Mouse (Mus musculus): ENCODE results near the gene Gtpbp4. TPM values are rescaled to one million over a fixed set of nuclear protein-coding genes. Genes with fewer than 3 reads are reported as not detected.
A peak's percentile ranks its signal among the peaks of the same experiment; 100 is the strongest.
"Not testable (repeated sequence)": the region's sequence is repeated elsewhere in the genome, so short reads cannot be mapped to it uniquely, and the experiment has no call there.

Gene Gtpbp4
- polyA plus RNA-seq, 1 experiment from 2014 or later, result 48.4 TPM

DNA sequence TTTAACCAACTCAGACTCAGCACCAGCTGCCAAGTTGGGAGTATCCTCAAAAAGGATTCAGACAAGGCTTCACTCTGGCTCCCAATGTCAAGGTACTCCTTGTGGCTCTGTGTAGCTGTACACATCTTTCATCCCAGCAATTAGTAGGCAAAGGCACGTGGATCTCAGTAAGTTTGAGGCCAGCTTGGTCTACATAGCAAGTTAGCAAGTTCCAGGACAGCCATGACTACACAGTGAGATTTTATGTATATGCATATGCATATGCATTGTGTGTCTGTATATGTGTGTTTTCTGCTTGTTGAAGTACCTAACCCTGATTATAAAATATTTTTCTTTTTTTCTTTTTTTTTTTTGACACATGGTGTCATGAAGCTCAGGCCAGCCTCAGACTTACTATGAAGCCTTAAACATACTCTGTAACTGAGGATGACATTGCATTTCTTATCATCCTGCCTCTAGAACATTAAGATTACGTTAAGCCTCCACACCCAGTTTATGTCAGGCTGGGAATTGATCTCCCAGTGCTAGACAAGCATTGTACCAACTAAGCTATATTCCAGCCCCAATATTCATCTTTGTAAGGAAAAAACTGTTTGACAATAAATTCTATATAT lies 23.2 kb upstream of the Gtpbp4 start:
- no peak overlapping the region for H3K27ac ChIP-seq (replicated peaks)
- peaks cover 10% of the 10 kb centered on the region for H3K4me1 ChIP-seq
- H3K27me3 ChIP-seq (replicated peaks), result no peaks in the 10 kb centered on the region
- no peaks in the 10 kb centered on the region for H3K36me3 ChIP-seq
- no peak overlapping the region for H3K4me3 ChIP-seq
- ATAC-seq (ENCODE audit: extremely low read depth, insufficient number of reproducible peaks, low FRiP score, low TSS enrichment), result no peak
- no peak overlapping the region for H3K4me2 ChIP-seq
- 0 out of 2 replicates have a peak, but pooled peaks cover 3% of the 10 kb centered on the region for H3K9me3 ChIP-seq
- 59% methylated on average over 2 of the region's 2 CpGs for WGBS
- H3K9ac ChIP-seq, result no peak overlapping the region

DNA sequence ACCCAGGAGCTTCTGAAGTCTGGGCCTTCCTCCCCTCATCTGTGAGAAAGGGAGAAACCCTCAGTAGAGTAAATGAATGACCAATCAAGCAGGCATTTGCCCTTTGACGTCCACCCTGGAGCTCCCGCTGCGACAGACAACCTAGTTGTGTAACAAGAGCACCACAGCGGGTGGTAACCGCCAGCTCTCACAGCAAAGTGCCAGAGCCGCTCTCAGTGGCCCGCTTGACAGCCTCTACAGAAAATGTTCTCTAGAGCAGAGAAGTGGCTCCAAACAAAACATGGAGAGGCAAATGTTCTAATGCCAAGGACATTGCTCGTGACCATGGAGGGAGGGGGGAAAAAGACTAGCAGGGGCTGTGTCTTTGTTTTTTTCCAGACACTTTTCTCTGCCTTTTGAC lies 21.3 kb upstream of the Gtpbp4 start:
- H3K27ac ChIP-seq (replicated peaks), result no peak overlapping the region
- ATAC-seq (ENCODE audit: extremely low read depth, insufficient number of reproducible peaks, low FRiP score, low TSS enrichment), result no peak
- H3K36me3 ChIP-seq, result no peaks in the 10 kb centered on the region
- H3K4me3 ChIP-seq, result no peak overlapping the region
- 0 out of 2 replicates have a peak, but pooled peaks cover 3% of the 10 kb centered on the region for H3K9me3 ChIP-seq
- H3K4me1 ChIP-seq, result peaks cover 10% of the 10 kb centered on the region
- no peak overlapping the region for H3K4me2 ChIP-seq
- H3K27me3 ChIP-seq (replicated peaks), result no peaks in the 10 kb centered on the region
- H3K9ac ChIP-seq, result no peak overlapping the region
- WGBS, result 16% methylated on average over 8 of the region's 8 CpGs

DNA sequence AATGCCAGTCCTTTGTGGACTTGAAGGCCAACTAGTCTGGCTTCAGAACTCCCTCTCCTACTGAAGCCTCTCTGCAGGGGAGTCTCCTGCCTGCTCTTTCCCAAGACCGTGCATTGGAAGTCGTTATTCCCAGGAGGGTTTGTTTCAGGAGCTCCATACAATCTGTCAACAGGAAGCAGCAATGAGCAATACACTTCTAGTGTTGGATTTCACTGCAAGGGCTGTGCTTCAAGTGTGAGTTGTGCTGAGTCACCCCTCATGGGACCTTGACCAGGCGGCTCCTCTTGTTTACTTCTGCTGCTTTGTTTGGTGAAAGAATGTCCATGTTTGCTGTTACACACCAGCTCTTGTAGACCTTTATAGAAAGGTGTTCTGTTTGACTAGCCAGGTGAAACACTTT lies 18.5 kb upstream of the Gtpbp4 start:
- Histone ChIP-seq H3K27me3 (replicated peaks) (no peaks in the 10 kb centered on the region), H3K36me3 (no peaks in the 10 kb centered on the region), H3K4me2 (no peak overlapping the region), H3K9me3 (0 out of 2 replicates have a peak, but pooled peaks cover 3% of the 10 kb centered on the region), H3K27ac (replicated peaks) (peak overlapping the region; percentile 49; the same call in 1 of the 2 replicates), H3K9ac (no peak overlapping the region), H3K4me1 (no peaks in the 10 kb centered on the region), H3K4me3 (no peak overlapping the region)
- peak; percentile 72 for ATAC-seq (ENCODE audit: extremely low read depth, insufficient number of reproducible peaks, low FRiP score, low TSS enrichment)
- 20% methylated on average over 3 of the region's 3 CpGs for WGBS

DNA sequence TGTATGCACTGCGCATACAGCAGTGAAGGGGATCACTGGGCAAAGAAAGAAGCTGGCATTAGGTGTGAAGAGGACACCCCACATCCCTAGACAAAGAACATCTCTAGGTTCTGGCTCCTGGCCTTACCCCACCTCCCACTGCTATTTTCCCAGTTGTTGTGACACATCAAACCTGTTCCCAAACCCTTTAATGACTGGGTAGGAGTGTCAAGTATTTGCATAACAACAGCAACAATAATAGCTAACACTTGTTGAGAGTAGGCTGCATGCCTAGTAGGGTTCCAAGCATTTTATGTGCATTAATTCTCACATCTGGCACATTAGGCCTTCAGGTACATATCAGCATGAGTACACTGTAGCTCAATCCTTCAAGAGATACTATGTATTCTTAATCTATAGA lies 17.6 kb upstream of the Gtpbp4 start:
- no peak overlapping the region for H3K27ac ChIP-seq (replicated peaks)
- H3K9ac ChIP-seq, result no peak overlapping the region
- no peaks in the 10 kb centered on the region for H3K4me1 ChIP-seq
- no peaks in the 10 kb centered on the region for H3K36me3 ChIP-seq
- H3K4me3 ChIP-seq, result no peak overlapping the region
- ATAC-seq (ENCODE audit: extremely low read depth, insufficient number of reproducible peaks, low FRiP score, low TSS enrichment), result no peak
- no peak overlapping the region for H3K4me2 ChIP-seq
- H3K9me3 ChIP-seq, result 0 out of 2 replicates have a peak, but pooled peaks cover 3% of the 10 kb centered on the region
- whole genome bisulfite sequencing, result 79% methylated on average over 1 of the region's 1 CpGs
- no peaks in the 10 kb centered on the region for H3K27me3 ChIP-seq (replicated peaks)

DNA sequence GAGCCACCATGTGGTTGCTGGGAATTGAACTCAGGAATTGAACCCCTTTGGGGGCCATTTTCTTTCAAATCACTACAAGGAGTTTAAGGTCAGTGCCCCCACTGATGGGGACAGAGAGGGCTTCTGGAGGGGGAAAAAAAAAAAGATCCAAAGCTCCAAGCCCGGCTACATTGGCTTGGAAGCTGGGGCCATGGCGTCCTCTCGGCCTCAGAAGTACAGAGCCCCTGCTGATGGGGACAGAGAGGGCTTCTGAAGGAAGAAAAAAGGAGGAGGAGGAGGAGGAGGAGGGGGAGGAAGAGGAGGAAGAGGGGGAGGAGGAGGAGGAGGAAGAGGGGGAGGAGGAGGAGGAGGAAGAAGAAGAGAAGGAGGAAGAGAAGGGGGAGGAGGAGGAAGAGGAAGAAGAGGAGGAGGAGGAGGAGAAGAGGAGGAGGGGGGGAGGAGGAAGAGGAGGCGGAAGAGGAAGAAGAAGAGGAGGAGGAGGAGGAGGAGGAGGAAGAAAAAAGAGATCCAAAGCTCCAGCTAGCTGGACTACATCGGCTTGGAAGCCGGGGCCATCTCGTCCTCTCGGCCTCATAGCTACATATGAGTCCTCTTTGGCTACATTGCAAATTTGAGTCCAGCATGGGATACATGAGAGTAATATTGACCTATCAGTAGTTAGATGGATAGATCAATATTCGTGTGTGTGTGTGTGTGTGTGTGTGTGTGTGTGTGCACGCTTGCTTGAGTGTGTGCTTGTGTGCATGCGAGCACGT lies 15.9 kb upstream of the Gtpbp4 start:
- Histone ChIP-seq H3K9ac (no peak overlapping the region), H3K4me2 (no peak overlapping the region), H3K9me3 (0 out of 2 replicates have a peak, but pooled peaks cover 3% of the 10 kb centered on the region), H3K4me1 (no peaks in the 10 kb centered on the region), H3K36me3 (no peaks in the 10 kb centered on the region), H3K27me3 (replicated peaks) (no peaks in the 10 kb centered on the region), H3K27ac (replicated peaks) (no peak overlapping the region), H3K4me3 (no peak overlapping the region)
- WGBS, result 42% methylated on average over 12 of the region's 12 CpGs
- ATAC-seq (ENCODE audit: extremely low read depth, insufficient number of reproducible peaks, low FRiP score, low TSS enrichment), result no peak

DNA sequence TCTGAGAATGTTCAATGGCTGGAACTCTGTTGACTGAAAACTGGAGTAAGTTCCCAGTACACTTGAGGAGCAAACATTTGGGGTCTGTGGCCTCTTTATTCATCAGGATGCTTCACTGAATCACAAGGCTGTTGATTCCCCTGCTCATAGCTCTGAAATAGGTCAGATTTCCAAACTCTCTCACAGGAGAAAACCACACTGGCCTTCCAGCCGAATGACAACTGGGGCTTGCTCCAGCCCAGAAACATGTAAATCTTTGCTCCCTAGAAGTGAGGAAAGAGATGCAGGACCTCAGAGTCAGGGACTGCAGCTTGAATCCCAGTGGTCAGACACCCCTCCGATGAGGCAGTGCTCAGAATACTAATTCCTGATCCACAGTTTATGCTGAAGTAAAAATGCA lies 7.4 kb upstream of the Gtpbp4 start:
- H3K27me3 ChIP-seq (replicated peaks), result no peaks in the 10 kb centered on the region
- H3K4me1 ChIP-seq, result no peaks in the 10 kb centered on the region
- no peak overlapping the region for H3K27ac ChIP-seq (replicated peaks)
- ATAC-seq (ENCODE audit: extremely low read depth, insufficient number of reproducible peaks, low FRiP score, low TSS enrichment), result no peak
- H3K4me3 ChIP-seq, result no peak overlapping the region
- no peaks in the 10 kb centered on the region for H3K9me3 ChIP-seq
- H3K36me3 ChIP-seq, result no peaks in the 10 kb centered on the region
- H3K4me2 ChIP-seq, result no peak overlapping the region
- whole genome bisulfite sequencing, result 54% methylated on average over 2 of the region's 2 CpGs
- H3K9ac ChIP-seq, result no peak overlapping the region

DNA sequence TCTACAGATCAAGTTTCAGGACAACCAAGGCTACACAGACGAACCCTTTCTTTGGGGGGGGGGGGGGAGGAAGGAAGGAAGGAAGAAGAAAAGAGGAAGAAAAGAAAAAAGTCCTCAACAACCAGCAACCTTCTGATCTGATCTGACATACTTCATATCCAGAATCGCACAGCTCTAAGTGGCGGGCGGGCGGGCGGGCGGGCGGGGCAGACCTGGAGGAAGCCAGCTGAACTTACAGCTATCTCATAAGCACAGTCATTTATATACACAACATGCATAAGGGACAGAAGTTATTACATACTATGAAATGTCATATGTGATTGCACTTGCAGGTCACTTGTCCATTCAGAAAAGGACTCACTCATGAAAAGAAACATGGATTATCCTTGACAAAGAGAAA lies 3.6 kb upstream of the Gtpbp4 start:
- no peak overlapping the region for H3K4me2 ChIP-seq
- H3K9ac ChIP-seq, result no peak overlapping the region
- H3K4me1 ChIP-seq, result peaks cover 15% of the 10 kb centered on the region
- 64% methylated on average over 8 of the region's 8 CpGs for WGBS
- ATAC-seq (ENCODE audit: extremely low read depth, insufficient number of reproducible peaks, low FRiP score, low TSS enrichment), result no peak
- no peaks in the 10 kb centered on the region for H3K36me3 ChIP-seq
- H3K27me3 ChIP-seq (replicated peaks), result no peaks in the 10 kb centered on the region
- H3K27ac ChIP-seq (replicated peaks), result no peak overlapping the region
- no peak overlapping the region for H3K4me3 ChIP-seq
- H3K9me3 ChIP-seq, result no peaks in the 10 kb centered on the region

DNA sequence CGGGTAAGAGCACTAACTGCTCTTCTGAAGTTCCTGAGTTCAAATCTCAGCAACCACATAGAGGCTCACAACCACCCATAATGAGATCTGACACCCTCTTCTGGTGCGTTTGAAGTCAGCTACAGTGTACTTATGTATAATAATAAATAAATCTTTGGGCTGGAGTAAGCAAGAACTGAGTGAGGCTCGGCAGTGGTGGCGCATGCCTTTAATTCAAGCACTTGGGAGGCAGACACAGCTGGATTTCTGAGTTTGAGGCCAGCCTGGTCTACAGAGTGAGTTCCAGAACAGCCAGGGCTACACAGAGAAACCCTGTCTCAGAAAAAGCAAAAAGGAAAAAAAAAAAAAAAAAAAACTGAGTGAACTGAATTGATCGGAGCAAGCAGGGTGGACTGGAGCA lies 1.3 kb upstream of the Gtpbp4 start:
- H3K4me3 ChIP-seq; H3K27ac ChIP-seq (replicated peaks); H3K9me3 ChIP-seq; H3K36me3 ChIP-seq; ATAC-seq (ENCODE audit: extremely low read depth, insufficient number of reproducible peaks, low FRiP score, low TSS enrichment); H3K9ac ChIP-seq; H3K4me2 ChIP-seq; H3K27me3 ChIP-seq (replicated peaks): not testable (repeated sequence)
- whole genome bisulfite sequencing, result 81% methylated on average over 5 of the region's 5 CpGs
- H3K4me1 ChIP-seq, result peaks cover 17% of the 10 kb centered on the region

DNA sequence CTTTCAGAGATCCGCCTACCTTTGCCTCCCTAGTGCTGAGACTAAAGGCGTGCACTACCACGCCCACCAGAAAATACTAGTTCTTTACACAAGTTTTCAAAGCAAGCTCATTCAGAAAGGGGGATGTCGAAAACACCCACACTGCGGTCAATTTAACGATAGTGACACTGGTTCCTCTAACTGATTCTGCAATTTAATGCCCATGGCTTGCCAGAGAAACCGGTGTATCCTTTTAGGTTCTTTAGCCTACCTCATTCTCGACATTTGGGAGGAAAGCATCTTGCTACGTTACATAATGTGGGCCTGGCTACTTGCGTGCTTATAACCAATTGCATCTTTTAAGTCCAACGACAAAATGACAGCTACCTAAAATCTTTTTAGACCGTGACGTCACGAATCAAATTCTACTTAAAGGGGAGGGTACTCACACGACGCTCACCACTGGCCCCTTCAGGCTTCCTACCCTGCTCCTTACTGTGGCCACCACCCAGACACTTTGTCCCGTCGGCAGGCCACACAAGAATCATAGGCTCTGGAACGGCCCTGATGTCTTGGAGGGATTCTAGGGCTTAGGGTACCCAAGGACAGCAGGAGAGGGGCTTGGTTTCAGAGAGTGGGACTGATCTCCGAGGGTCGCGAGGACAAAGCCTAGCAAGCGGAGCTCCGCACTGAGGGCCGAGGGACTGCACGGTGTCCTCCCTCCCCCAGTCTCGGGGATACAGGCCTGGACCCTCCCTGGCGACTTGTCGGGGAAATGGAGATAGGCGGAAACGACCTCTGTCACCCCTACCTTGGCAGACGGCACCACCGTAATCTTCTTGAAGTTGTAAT lies 509 bp downstream of the Gtpbp4 start:
- Histone ChIP-seq H3K27me3 (replicated peaks) (no peaks in the 10 kb centered on the region), H3K36me3 (peaks cover 20% of the 10 kb centered on the region), H3K4me2 (peak overlapping the region; percentile 93), H3K4me3 (peak overlapping the region; percentile 98), H3K9ac (peak overlapping the region; percentile 95), H3K9me3 (no peaks in the 10 kb centered on the region), H3K27ac (replicated peaks) (peak overlapping the region; percentile 76), H3K4me1 (peaks cover 17% of the 10 kb centered on the region)
- peak; percentile 6; the same call in 1 of the 2 replicates for ATAC-seq (ENCODE audit: extremely low read depth, insufficient number of reproducible peaks, low FRiP score, low TSS enrichment)
- WGBS, result 2% methylated on average over 33 of the region's 33 CpGs

DNA sequence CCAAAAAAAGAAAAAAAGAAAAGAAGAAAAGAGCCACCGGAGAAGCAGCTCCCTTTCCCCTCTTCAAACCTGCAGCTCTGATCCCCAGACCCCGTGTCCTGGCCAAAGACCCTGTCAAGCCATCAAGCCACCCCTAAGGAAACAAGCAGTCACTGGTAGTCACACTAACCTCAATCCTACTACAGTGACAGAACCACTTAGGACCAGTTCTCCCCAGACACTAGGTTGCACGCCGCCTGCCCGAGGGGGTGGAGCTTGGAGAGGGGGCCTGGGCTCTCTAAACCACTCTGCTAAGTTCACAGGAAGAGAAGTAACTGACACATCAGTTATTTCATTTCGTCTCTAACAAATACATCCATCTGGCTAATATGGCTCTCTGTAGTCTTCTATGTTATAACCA lies 3.7 kb downstream of the Gtpbp4 start:
- Histone ChIP-seq H3K4me2 (no peak overlapping the region), H3K4me3 (no peak overlapping the region), H3K36me3 (peaks cover 51% of the 10 kb centered on the region), H3K4me1 (peaks cover 17% of the 10 kb centered on the region), H3K27ac (replicated peaks) (no peak overlapping the region), H3K27me3 (replicated peaks) (no peaks in the 10 kb centered on the region), H3K9me3 (no peaks in the 10 kb centered on the region), H3K9ac (no peak overlapping the region)
- no peak for ATAC-seq (ENCODE audit: extremely low read depth, insufficient number of reproducible peaks, low FRiP score, low TSS enrichment)
- WGBS, result 85% methylated on average over 6 of the region's 6 CpGs

DNA sequence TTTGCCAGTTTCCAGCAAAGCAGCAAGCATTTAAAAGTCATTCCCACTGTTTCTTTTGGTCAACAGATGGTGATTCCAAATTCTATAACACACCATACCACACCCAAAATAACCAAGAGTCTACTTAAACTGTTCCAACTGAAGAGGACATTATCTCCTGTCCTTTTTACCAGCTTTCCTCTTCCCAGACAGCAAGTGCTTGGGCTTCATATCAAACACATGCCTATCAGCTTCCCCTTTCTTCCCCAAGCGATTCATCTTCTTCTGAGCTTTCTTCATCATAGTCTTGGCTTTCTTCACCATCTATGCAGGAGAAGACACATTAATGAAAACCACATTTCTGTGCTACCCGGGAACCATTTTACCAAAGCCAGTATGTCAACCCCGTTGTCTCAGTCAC lies 22.9 kb downstream of the Gtpbp4 start:
- H3K27ac ChIP-seq (replicated peaks), result no peak overlapping the region
- WGBS, result 92% methylated on average over 3 of the region's 3 CpGs
- no peaks in the 10 kb centered on the region for H3K4me1 ChIP-seq
- H3K9ac ChIP-seq, result no peak overlapping the region
- H3K9me3 ChIP-seq, result no peaks in the 10 kb centered on the region
- no peak overlapping the region for H3K4me3 ChIP-seq
- H3K27me3 ChIP-seq (replicated peaks), result no peaks in the 10 kb centered on the region
- peaks cover 94% of the 10 kb centered on the region for H3K36me3 ChIP-seq
- H3K4me2 ChIP-seq, result no peak overlapping the region
- no peak for ATAC-seq (ENCODE audit: extremely low read depth, insufficient number of reproducible peaks, low FRiP score, low TSS enrichment)

Data from heart, embryonic 13.5 days (tissue).